Mouse (Mus musculus) CH12.LX (cell line): ENCODE measurements around the gene Avp.

Experiments
- BHLHE40 ChIP-seq: IDR thresholded peaks from 2 replicates; pipeline ENCODE4 v1.6.1; 2011; ENCODE audit warnings: mild to moderate bottlenecking, low read depth, low read length, improper control_type of control experiment
- CTCF ChIP-seq, 2 experiments: IDR thresholded peaks in 1 of 2; conservative IDR thresholded peaks in 1 of 2; 2 replicates each; pipeline ENCODE4 v1.5.1; 2011 to 2012; ENCODE audit warnings: low read depth in 2 of 2, low read length in 2 of 2, improper control_type of control experiment in 1 of 2, inconsistent platforms in 1 of 2, mild to moderate bottlenecking in 1 of 2, moderate library complexity in 1 of 2
- POLR2A ChIP-seq: IDR thresholded peaks from 2 replicates; pipeline ENCODE4 v1.6.1; 2011; ENCODE audit warnings: low read depth, mild to moderate bottlenecking, improper control_type of control experiment, low read length
- POLR2AphosphoS2 ChIP-seq: IDR thresholded peaks from 2 replicates; pipeline ENCODE4 v1.6.1; 2011; ENCODE audit warnings: low read depth, low read length, improper control_type of control experiment
- ZNF384 ChIP-seq: IDR thresholded peaks from 2 replicates; pipeline ENCODE4 v1.6.1; 2012; ENCODE audit warnings: low read depth, low read length, improper control_type of control experiment, inconsistent platforms

DNA sequence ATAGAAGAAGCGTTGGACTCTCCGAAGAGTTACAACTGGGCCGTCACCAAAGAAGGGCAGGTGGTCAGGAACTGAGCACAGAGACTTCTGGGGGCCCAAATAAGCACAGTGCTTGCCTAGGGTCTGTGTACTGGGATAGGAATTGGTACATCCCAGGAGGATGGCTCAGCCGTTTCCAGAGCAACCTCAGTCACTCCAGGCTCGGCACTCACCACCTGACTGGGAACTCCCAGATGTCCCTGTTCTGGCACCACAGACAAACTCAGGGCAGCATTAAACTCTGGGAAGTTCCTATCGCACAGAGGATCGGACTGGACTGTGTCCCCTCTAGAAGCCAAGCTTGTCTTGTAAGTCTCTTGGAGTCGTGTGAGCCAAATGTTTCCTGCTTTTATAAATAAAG lies 17.4 kb downstream of the Avp start:
- TF ChIP-seq ZNF384 (no peak), CTCF (conservative IDR thresholded peaks at IDR 0.05 in 1 of 2, IDR thresholded peaks at IDR 0.05 in 1 of 2; ENCODE audit: low read depth in 2 of 2, low read length in 2 of 2) (no peak), POLR2A (no peak), BHLHE40 (no peak), POLR2AphosphoS2 (no peak)
